Mouse (Mus musculus): ENCODE results near the gene Uqcc1.

- no peak for TF ChIP-seq CTCF (IDR thresholded peaks at IDR 0.05; ENCODE audit: low read depth)
- TF ChIP-seq EP300 (IDR thresholded peaks at IDR 0.05; ENCODE audit: low read depth), result no peak
Observed at GRCm38 (mm10) chr2:155872930-155873507, 57.1 kb downstream of the Uqcc1 start.
